Mouse (Mus musculus) ES-E14 (cell line): ENCODE results near the gene Slc2a5. TPM values are rescaled to one million over a fixed set of nuclear protein-coding genes. Genes with fewer than 3 reads are reported as not detected.

Experiments used
- DNase-seq: peaks from one replicate; pipeline ENCODE4 v3.0.0-alpha.2; 2013; ENCODE audit warnings: low read depth, low spot score
- H3K27ac ChIP-seq: 2 replicates; pipeline ENCODE4 v1.5.1; 2012; ENCODE audit warnings: low read depth, mild to moderate bottlenecking, low read length, moderate library complexity, mixed read lengths; ENCODE audit not compliant: poor library complexity, insufficient read depth, severe bottlenecking
- H3K36me3 ChIP-seq: 2 replicates; pipeline ENCODE4 v1.6.1; 2012; ENCODE audit warnings: mild to moderate bottlenecking, low read length, moderate library complexity, mixed read lengths; ENCODE audit not compliant: control insufficient read depth, poor library complexity, insufficient read depth, severe bottlenecking
- H3K4me1 ChIP-seq, 2 experiments: fragments of 150-350 bp in 1 of 2; sonication (generic) in 1 of 2; 2 replicates each; pipeline ENCODE4 v1.6.1; 2012; ENCODE audit warnings: low read length in 2 of 2, mild to moderate bottlenecking in 1 of 2, mixed read lengths in 1 of 2; ENCODE audit not compliant: control insufficient read depth in 2 of 2, insufficient read depth in 2 of 2, poor library complexity in 1 of 2
- H3K4me3 ChIP-seq, 2 experiments: fragments of 150-350 bp in 1 of 2; sonication (generic) in 1 of 2; 2 replicates each; pipeline ENCODE4 v1.5.1; 2012; ENCODE audit warnings: low read length in 2 of 2, low read depth in 1 of 2, mild to moderate bottlenecking in 1 of 2, mixed read lengths in 1 of 2; ENCODE audit not compliant: insufficient read depth in 1 of 2, poor library complexity in 1 of 2, severe bottlenecking in 1 of 2
- H3K9ac ChIP-seq: 2 replicates; pipeline ENCODE4 v1.6.1; 2012; ENCODE audit warnings: low read depth, mild to moderate bottlenecking, low read length, mixed read lengths; ENCODE audit not compliant: poor library complexity, insufficient read depth, severe bottlenecking
- H3K9me3 ChIP-seq: fragments of 150-350 bp; sonication (generic); 2 replicates; pipeline ENCODE4 v1.6.1; 2012; ENCODE audit warnings: low read depth, mild to moderate bottlenecking, low read length; ENCODE audit not compliant: control insufficient read depth, insufficient read depth
- CHD2 ChIP-seq: IDR thresholded peaks from 2 replicates; pipeline ENCODE4 v1.6.1; 2014; ENCODE audit warnings: mild to moderate bottlenecking, low read depth, low read length, inconsistent platforms
- HCFC1 ChIP-seq: IDR thresholded peaks from 2 replicates; pipeline ENCODE4 v1.6.1; 2012; ENCODE audit warnings: low read length, inconsistent platforms, borderline replicate concordance; ENCODE audit not compliant: insufficient read depth
- MAFK ChIP-seq: IDR thresholded peaks from 2 replicates; pipeline ENCODE4 v1.6.1; 2014; ENCODE audit warnings: mild to moderate bottlenecking, low read depth, low read length, inconsistent platforms; ENCODE audit not compliant: insufficient read depth
- ZC3H11A ChIP-seq: IDR thresholded peaks from 2 replicates; pipeline ENCODE4 v1.6.1; 2012; ENCODE audit warnings: low read depth, mild to moderate bottlenecking, inconsistent platforms, low read length, borderline replicate concordance
- ZNF384 ChIP-seq: IDR thresholded peaks from 2 replicates; pipeline ENCODE4 v1.6.1; 2012; ENCODE audit warnings: low read depth, low read length, inconsistent platforms
- in situ Hi-C, 2 experiments: fragments of 600-800 bp; cut with MboI; formaldehyde crosslinking; loops; one replicate each; pipeline ENCODE4 v1.15.1; 2025; ENCODE audit warnings: low sequenced_read_pairs in 2 of 2, inconsistent platforms in 1 of 2; ENCODE audit not compliant: unreplicated experiment in 2 of 2
- total RNA-seq: library from RNA; depleted of rRNA; stranded (reverse); fragments of 300-350 nt; gene quantifications from 2 replicates; pipeline ENCODE4 v1.2.3, GENCODE M21; 2012

The Slc2a5 gene
- total RNA-seq, 1 experiment: 3.2 TPM

- DNase-seq: no peak
- no peak for TF ChIP-seq CHD2
- TF ChIP-seq MAFK: no peak
- TF ChIP-seq ZNF384: no peak
- no peak for TF ChIP-seq ZC3H11A
- no peak for TF ChIP-seq HCFC1
- H3K9me3 ChIP-seq: no peaks in the 10 kb centered on the region
- H3K27ac ChIP-seq: no peak overlapping the region
- no peaks in the 10 kb centered on the region for H3K36me3 ChIP-seq
- no peak overlapping the region for H3K9ac ChIP-seq
- H3K4me1 ChIP-seq: peaks cover 0 to 16% of the 10 kb centered on the region in 2 experiments; a peak in 2 of 4 replicates
- in situ Hi-C loops: no loop called here
- no peak overlapping the region for H3K4me3 ChIP-seq
Measured at GRCm38 (mm10) chr4:150096309-150096708, 22.8 kb upstream of the Slc2a5 start.

DNA sequence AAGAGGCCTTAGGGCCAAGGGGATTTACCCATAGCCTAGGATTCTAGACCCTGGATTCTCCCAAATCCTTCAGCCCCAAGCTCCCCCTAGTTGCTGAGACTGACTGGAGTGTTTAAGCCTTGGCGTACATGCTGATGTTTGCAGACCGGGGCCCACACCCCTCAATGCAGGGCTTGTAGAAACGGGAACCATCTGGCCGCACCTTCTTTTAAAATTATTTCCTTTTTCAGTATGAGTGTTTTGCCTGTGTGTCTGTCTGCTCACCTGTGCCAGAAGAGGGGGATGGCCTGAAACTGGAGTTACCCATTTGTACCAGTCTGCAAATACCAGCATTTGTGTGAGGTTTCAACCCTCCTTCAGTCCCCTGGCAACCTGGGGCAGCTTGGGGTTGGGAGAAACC, 21.2 kb upstream of the Slc2a5 start:
- in situ Hi-C loops: no loop called here
- no peak overlapping the region for H3K4me3 ChIP-seq
- H3K9me3 ChIP-seq: no peaks in the 10 kb centered on the region
- H3K36me3 ChIP-seq: no peaks in the 10 kb centered on the region
- no peak overlapping the region for H3K9ac ChIP-seq
- peaks cover 0 to 17% of the 10 kb centered on the region in 2 experiments; a peak in 2 of 4 replicates for H3K4me1 ChIP-seq
- no peak overlapping the region for H3K27ac ChIP-seq
- TF ChIP-seq ZC3H11A (no peak), ZNF384 (no peak), CHD2 (no peak), MAFK (no peak)
- DNase-seq: no peak

GRCm38 (mm10) chr4:150098880-150099279, 20.2 kb upstream of the Slc2a5 start:
- H3K27ac ChIP-seq: no peak overlapping the region
- DNase-seq: peak; percentile 65
- H3K9me3 ChIP-seq: no peaks in the 10 kb centered on the region
- H3K36me3 ChIP-seq: no peaks in the 10 kb centered on the region
- peaks cover 0 to 8% of the 10 kb centered on the region in 2 experiments; a peak in 2 of 4 replicates for H3K4me1 ChIP-seq
- TF ChIP-seq CHD2 (no peak), ZNF384 (no peak), MAFK (no peak), HCFC1 (no peak), ZC3H11A (peak; percentile 61; the same call in 1 of the 2 replicates)
- H3K9ac ChIP-seq: no peak overlapping the region
- in situ Hi-C loops: no loop called here
- no peak overlapping the region for H3K4me3 ChIP-seq

GRCm38 (mm10) chr4:150102822-150103221, 16.3 kb upstream of the Slc2a5 start:
- H3K9me3 ChIP-seq: no peaks in the 10 kb centered on the region
- no peak for TF ChIP-seq ZC3H11A
- no peak for TF ChIP-seq CHD2
- no peak for TF ChIP-seq ZNF384
- no peak for TF ChIP-seq MAFK
- TF ChIP-seq HCFC1: no peak
- no peak overlapping the region for H3K27ac ChIP-seq
- DNase-seq: no peak
- no peaks in the 10 kb centered on the region for H3K36me3 ChIP-seq
- in situ Hi-C loops: loop anchor here in 1 of 2 experiments (10.0 kb wide), 1 partner anchor 298 kb away; no protein-coding TSS in a partner anchor
- H3K9ac ChIP-seq: no peak overlapping the region
- H3K4me1 ChIP-seq: peaks cover 0 to 3% of the 10 kb centered on the region in 2 experiments; a peak in 1 of 4 replicates
- no peak overlapping the region for H3K4me3 ChIP-seq

DNA sequence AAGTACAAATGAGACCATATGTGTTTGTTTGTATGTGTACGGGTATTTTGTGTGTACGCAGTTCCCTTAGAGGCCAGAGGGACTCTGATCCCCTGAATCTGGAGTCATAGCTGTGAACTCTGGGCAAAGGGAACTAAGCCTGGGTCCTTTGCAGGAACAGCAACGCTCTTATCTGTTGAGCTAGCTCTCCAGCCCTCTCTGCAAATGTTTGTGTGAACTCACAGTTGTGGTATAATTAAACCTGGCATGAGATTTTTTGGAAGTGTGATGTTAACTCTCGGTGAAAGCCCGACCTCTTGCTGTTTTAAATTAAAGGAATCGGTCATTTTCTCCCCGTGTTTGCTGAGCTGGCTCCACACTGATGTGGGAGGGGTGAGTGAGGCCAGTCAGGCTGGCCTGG, 13.4 kb upstream of the Slc2a5 start:
- peaks cover 0 to 3% of the 10 kb centered on the region in 2 experiments; a peak in 1 of 4 replicates for H3K4me1 ChIP-seq
- H3K4me3 ChIP-seq: no peak overlapping the region
- DNase-seq: no peak
- TF ChIP-seq HCFC1: no peak
- TF ChIP-seq CHD2: no peak
- TF ChIP-seq MAFK: no peak
- TF ChIP-seq ZC3H11A: no peak
- TF ChIP-seq ZNF384: no peak
- no peak overlapping the region for H3K9ac ChIP-seq
- no peaks in the 10 kb centered on the region for H3K9me3 ChIP-seq
- no peak overlapping the region for H3K27ac ChIP-seq
- in situ Hi-C loops: loop anchor here in 1 of 2 experiments (10.0 kb wide), 1 partner anchor 301 kb away; no protein-coding TSS in a partner anchor
- H3K36me3 ChIP-seq: no peaks in the 10 kb centered on the region
